Mouse (Mus musculus) gastrocnemius, postnatal 4 days (tissue): ENCODE measurements around the gene Lmo1. TPM values are rescaled to one million over a fixed set of nuclear protein-coding genes. Genes with fewer than 3 reads are reported as not detected.

Experiments used
- DNase-seq, 2 experiments: peaks; one replicate each; pipeline ENCODE4 v3.0.0; 2021 to 2022; ENCODE audit warnings: low spot score in 2 of 2, mixed read lengths in 2 of 2
- long read RNA-seq, 2 experiments: library from polyadenylated mRNA; stranded (forward); transcript quantifications; one replicate each; pipeline ENCODE4 v2.0.0; 2021
- total RNA-seq, 2 experiments: library from RNA; stranded (reverse); gene quantifications; 2 replicates each; pipeline ENCODE4 v1.2.3; 2021

The Lmo1 gene
- 1 to 10 TPM; 4.9 to 5.0 TPM for total RNA-seq
- long read RNA-seq, experiment 1, transcript Lmo1-202 (4 exons, 912 nt) = major isoform, 7 of 8 reads
- long read RNA-seq, experiment 1, partial matches to known transcripts = 0 of 8 reads
- long read RNA-seq, experiment 1, other reads (novel, unspliced or antisense) = 1 of 8 reads
- long read RNA-seq, experiment 2, transcript Lmo1-202 (4 exons, 912 nt) = major isoform, 5 of 8 reads
- long read RNA-seq, experiment 2, partial matches to known transcripts = 0 of 8 reads
- long read RNA-seq, experiment 2, other reads (novel, unspliced or antisense) = 3 of 8 reads

DNA sequence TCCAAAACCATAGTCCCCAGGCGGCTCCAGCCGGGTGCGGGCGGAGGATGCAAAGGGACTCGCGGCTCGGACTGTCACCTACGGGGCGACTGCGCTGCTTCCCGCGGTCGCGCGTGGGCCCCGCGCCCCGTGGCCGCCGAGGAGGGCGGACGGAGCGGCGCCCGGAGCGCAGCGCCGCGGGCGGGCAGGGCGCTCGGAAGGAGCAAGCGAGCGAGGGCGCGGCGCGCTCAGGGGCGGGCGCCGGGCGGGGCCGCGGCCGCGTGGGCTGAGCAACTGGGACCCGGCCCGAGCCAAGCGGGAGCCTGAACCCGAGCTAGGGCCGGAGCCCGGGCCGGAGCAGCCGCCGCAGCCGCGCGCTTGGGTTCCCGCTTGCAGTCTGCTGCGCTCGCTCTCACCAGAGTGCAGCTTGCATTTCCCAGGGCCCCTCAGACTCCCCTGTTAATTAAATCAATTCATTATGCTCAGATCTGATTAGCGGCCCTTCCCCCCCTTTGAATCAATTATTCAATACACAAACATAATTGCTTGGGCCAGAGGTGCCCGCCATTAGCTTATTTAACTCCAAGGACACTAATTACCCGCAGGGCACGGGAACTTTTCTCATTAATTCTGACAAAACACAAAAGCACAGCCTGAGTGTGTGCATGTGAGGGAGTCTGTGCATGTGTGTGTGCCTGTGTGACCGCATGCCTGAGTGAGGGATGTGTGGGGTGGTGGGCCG lies at the start of gene Lmo1:
TSS of gene Lmo1 (minus strand) at position 259 of the 721 bp plus-strand sequence.
- DNase-seq = peak in 1 of 2 experiments; percentile 52

DNA sequence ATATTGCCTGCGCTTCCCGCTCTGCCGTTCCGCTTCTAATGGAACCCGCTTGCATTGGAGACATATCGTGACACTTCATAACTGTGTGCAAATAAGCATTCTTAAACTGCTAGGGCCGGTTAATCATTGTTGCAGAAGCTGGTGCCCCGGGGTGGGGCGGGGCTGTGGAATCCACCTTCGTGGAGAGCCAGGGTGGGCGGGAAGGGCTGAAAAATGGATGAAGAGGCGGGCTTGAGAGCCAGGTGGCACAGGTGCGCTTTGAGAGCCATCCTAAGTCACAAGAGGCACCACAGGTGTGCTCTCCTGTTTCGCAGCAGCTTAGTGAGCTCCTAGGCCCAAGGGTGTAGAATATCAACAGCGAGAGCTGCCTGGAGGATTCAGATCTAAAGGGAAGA lies 46.7 kb upstream of the Lmo1 start:
- DNase-seq = no peak

DNA sequence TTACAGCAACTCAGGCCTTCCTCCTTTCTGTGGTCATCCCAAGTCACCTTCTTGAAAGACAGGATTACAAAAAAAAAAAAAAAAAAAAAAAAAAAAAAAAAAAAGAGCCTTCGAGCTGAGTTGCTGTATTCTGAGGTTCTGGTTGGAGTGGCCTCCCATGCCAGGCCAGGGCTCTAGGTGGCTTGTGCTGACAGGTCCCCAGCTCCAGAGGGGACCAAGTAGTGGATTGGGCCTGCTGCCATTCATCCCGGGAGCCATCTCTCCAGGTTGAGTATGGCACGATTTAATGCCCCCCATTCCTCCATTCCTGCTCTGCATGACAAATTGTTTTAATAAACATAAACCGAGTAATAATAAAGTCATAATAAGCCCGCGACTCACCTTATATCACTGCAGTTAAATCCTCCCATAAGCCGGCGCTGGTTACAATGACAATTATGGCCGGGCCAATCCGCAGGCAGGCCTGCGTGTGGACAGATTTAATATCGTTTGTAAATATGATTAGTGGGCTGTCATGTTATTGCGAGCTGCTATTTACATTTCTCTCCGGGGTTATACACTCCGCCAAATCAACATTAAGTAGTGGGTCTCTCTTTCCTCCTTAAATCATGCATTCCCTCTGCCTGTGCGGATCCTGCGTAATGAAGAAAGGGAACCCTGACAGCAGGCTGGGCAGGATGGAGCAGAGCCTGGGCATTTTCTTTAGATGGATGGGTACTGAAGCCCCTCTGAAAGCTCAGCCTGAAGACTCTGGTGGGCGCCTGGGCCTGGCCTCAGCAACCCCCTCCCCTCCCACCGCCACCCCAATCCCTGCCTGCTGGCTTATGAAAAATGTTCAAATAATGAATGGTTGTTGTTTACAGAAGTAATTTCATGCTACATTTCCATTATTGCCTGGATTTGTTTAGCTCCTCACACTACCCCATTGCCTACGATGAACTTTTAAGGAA lies 46.0 kb upstream of the Lmo1 start:
- no peak for DNase-seq

DNA sequence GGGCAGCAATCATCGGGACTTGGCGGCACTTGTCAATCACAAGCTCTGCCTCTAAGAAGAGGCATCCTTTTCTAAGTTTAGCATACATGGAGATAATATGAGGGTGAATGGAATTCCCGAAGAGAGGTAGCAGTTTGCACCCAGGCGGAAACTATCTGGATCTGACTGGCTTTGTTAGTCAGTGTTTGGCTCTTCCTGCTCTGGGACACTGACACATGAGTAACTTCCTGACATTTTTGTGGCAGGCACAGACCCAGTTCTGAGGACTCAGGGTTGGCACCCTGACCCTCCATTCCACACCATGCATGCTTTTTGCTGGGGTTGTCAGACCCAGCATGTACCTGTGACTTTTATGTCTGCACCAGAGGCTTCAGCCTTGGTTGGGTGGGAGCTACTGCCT lies 45.0 kb upstream of the Lmo1 start:
- DNase-seq = no peak

DNA sequence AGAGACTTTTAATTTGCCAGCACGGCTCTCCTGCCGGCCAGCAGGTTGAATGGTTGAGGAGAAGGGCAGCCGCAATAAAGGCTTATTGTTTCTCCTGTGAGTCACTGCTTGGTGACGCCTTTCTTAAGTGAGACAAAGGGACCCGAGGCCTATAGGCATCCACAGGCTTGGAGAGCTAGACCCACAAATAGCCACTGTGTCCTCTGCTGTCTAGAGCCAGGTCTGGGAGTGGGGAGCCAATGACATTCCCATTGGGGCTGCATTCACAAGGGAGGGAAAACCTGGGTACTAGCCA lies 43.9 kb upstream of the Lmo1 start:
- no peak for DNase-seq

DNA sequence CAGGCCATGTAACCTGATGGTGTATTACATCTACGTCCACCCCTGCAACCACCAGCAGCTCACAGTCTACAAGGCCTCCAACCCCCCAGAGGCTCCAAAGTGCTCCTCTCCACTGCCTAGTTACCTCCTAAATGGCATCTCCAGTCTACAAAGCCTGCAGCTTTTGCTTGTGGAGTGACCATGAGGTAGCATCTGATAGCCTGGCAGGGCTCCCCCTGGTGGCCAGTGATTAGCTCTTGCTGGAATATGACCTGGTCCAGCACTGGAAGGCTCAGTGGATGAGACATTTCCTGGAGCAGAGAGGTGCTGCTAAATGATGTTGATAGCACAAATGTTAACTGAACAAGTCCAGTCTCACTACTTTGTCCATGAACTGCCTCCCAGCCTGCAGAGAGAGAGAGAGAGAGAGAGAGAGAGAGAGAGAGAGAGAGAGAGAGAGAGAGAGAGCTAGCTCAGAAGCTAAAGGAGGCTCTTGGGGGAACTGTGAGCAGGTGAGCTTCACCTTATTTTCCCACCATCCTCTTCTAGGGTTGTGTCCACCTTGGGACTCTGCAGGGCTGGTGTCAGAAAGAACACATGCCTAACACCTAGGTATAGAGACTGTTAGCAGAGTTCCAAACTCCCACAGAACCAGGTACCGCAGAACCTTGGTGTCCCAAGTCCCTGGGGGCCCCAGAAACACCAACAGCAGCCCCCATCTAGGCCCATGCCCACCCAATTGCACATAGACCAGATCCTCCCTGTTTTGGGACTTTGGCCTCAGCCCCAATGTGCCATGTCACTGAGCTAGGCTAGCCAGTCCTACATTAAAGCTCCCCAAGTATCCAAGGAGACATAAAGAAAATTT lies 43.3 kb upstream of the Lmo1 start:
- peak; percentile 52 to 77 for DNase-seq

DNA sequence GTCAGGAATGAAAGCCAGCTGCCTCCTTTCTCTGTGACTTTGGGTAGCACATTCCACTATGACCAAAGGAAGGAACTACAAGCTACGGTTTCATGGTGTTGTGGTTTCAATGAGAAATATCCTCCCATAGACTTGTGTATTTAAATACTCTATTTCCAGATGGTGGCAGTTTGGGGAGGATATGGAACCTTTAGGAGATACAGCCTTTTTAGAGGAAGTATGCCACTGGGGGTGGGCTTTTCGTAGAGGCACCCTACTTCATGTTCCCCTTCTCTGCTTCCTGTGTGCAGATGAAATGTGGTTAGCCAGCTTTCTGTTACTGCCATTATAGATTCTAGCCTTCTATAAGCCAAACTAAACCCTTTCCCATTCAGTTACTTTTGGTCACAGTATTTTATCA lies 34.8 kb upstream of the Lmo1 start:
- DNase-seq = no peak

DNA sequence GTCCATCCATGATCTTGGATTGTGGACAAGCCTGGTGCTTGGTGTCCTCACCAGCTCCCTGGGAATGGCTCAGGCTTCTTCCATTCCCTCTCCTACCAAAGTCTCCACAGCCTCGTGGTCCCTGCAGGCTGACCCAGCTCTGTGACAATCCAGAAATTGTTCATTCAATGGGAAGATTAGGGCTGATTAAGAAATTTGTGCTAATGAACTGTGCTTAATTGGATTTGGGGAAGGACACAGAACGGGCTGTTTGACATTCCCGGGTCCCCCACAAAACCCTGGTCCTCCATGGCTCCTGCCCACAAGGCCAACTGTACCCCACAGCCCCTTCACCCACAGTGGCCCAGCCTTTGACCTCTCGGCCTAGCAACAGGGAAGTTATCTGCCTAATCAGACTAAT lies 32.8 kb upstream of the Lmo1 start:
- no peak for DNase-seq

DNA sequence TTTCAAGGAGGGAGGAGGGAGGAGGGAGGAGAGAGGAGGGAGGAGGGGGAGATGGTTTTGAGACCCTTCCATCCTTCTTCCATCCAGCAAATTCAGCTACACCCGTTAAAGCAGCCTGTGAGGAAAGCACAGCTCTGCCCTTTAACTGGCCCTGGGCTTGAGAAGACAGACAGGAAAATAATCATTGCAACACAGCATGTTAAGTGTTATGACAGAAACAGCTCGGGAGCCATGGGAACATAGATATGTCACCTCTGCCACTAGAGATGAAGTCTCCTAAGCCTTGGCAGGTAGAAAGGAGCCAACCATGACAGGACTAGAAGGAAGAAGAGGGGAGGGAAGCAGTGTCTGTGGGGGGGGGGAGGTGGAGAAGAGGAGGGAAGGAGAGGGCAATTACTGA lies 31.4 kb upstream of the Lmo1 start:
- DNase-seq = no peak

DNA sequence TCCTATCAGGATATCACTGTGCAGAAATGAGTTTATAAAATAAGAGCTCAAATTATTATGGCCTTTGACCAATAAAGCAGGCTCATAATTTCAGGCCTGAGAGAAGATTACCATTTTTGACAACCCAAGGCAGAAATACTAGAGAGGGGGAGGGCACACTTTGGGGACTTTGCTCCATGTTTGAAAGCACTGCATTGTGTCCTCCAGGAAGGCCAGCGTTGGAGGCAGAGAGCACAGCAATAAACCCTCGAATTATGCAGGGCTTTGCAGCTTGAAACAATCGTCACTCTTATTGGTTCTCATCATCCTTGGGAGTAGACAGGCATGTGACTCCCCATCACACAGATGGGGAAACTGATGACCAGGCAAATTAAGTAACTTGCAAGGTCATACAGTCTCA lies 28.1 kb upstream of the Lmo1 start:
- DNase-seq = no peak

DNA sequence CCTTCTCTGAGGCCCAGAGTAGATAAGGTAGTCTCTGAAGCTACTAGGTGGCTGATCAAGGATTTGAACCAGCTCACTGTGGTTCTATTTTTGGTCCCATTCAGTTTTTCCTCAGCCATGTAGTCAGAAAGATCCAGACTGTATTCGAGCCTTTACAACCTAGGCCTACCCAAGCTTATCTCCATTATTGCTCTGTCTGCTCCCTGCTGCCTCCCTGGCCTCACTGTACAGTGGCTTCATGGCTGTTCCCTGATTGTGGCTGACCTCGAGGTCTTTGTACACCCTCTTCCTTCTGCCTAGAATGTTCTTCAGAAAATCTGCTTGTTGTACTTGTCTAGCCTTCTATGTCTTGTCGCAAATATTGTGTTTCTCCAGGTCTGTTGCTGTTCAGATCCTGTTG lies 25.6 kb upstream of the Lmo1 start:
- DNase-seq = no peak

DNA sequence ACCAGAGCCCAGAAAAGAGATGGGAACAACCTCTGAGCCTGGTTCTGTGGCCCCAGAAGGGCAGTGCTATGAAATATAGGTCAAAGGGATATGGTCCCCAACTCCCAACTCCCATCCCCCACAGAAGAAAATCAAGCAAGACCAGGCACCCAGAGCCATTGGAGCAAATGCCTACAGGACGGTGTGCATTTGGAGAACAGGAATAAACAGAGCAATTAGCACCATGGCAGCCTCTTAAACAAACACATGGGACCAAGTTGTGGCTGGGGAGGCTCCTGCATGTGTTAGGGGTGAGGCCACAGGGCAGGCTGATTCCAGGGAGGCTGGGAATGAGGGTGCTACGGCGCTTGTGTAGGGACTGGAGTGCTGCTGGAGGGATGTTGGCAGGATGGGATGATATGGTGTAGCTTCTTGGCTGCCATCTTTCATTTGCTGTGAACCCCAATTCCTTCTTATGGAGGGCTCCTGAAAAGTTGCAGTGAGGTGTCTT lies 22.2 kb upstream of the Lmo1 start:
- no peak for DNase-seq

DNA sequence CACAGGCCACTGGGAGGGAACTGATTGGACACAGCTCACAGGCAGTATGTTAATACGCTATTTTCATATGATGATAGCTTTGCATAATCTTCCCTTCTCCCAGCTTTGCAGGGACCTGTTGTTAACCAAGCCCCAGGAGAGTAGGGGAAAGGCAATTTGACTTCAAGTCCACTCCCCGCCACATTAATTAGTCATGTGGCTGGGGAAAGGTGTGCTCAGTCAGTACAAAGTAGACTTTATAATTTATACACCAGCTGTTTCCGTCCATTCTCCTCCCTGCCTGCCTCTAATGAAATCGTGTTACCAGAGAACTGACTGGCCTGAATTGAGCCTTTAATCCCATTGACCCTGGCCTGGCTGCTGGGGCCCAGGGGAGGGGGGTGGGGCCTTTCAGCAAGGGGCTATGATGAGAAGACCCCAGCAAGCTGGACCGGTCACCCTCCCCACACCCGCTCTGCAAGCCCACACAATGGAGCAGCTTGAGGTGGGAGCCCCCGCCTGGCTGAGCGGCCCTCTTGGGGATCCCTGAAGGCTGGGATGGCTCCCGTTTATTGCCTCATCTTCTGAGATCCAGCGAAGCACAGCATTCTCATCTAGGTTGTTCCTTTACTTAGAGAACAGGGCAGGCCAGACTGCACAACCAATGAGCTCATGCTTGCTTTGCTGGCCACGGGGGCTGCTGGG lies 21.5 kb upstream of the Lmo1 start:
- no peak for DNase-seq

DNA sequence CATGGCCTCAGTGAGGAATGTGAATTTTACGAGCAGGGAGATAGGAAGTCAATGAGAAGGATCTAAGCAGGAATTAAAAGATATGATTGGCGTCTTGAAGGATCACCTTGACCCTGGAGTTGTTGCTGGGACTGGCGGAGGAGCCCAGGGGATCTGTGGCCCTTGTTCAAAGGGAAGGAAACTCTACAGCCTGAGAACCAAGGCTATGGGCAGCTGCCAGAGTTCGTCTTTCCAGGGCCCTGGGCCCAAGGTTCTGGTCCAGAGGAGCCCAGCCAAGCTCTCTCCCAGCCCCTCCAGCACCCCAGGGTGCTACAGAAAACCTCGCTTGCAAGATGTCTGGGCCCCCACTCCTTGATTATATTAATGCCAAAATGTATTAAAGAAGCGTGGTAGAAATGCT lies 21.0 kb upstream of the Lmo1 start:
- DNase-seq = no peak

DNA sequence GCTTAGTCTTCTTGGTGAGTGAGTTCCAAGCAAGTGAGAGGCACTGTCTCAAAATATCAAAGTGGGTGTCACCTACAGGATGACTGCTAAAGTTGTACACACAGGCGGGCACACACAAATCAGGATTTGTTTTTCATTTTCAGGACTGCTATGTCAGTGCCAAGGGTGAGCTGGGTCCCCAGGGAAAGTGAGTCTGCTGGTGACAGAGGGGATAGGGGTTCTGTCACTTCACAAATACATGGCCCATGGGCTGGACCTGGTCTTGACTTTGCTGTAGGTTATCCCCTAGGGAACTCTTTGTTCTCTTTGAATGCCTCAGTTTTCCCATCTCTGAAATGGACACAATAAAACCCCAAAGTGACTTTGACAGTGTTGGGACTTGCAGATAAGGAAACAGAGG lies 19.8 kb upstream of the Lmo1 start:
- DNase-seq = no peak

DNA sequence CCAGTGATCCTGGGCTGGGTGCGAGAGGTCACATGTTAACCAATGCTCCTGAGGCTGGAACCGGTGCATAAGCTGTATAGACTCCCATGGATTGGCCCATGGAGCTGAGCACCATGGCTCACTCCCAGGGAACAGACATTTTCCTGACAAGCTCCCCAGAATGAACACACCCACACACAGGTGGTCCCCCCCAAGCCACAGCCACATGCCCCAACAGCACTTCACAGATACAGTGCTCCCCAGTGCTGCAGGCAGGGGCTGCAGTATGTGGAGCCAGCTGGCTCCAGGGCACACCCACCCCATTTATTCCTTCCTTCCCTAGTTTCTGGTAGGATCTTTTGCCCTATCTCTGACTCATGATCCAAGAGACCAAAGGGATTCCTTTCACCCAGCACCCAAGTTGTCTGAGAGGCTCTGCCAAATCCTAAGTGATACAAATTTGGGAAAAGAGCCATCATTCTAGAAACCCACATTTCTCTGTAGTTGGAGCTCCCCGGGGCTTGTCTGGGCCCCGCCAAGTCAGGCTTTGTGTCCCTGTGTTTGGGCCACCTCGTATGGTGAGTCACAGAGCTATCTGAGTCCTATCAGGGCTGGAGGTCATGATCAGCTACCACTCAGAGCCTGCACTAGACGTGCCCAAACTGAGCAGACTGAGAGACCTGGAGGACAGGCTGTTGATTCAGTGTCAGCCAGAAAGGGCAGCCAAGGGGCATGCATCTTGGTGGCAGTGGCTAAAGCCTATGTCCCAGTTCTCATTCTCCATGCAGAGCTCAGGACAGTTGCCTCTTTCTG lies 12.4 kb upstream of the Lmo1 start:
- no peak for DNase-seq

DNA sequence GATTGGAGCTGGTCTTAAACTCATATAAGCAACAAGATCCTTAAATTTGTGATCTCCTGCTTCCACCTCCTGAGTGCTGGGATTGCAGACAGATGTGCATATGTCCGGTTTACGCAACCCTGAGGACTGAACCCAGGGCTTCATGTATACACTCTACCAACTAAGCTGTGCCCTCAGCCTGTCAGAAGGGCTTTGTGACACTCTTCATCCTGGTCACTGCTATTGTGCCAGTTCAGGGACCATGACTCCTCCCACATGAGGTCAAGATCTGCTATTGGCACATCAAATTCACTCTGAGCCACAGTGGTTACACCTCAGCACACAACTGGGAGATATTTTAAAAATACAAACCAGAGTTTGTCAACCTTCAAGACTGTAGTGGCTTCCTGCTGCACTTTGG lies 11.0 kb upstream of the Lmo1 start:
- DNase-seq = no peak

DNA sequence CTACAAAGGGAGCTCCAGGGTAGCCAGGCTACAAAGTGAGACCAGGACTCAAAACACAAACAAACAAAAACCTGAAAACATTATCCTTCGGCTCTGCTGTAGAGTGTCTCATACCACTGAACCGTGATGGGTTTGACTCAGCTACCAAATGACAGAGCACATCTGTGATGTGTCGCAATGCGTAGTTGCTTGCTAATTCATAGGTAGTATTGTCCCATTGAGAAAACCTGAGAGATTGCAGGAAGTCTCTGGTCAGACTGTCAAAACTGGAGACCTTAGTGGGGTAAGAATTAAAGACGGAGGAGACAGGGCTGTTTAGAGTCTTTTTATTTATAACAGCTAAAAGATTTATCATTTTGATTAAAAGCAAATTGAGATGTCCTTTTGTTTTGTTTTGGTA lies 10.6 kb upstream of the Lmo1 start:
- no peak for DNase-seq

DNA sequence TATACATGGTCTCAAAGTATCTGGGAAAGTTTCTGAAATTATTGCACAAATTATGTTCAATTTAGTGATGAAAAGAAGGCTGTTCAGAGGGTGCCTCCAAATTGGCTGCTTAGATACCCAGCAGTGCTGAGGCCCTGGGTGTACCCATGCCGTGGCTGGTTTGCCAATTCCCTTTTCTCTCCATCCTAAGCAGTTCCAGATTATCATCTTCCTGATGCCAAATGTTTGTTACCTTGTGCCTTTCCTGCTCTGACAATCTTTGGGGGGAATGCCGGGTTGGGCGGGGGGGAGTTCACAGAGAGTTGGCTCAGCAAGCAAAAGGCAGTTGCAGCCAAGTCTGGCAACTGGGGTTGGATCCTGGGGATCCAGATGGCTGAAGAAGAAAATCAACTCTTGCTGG lies 1.7 kb upstream of the Lmo1 start:
- no peak for DNase-seq
